Mouse (Mus musculus) embryonic facial prominence, embryonic 10.5 days (tissue): Measurements from ENCODE around the gene Ak1. TPM values are rescaled to one million over a fixed set of nuclear protein-coding genes. Genes with fewer than 3 reads are reported as not detected.

Experiments used
- DNase-seq: peaks from one replicate; pipeline ENCODE4 v3.0.0-alpha.2; 2017; ENCODE audit warnings: low spot score
- H3K27ac ChIP-seq: fragments of 300-500 bp; sonication (generic); replicated peaks from 2 replicates; pipeline ENCODE4 v1.5.1; 2016; ENCODE audit warnings: mild to moderate bottlenecking
- H3K27me3 ChIP-seq: fragments of 300-500 bp; sonication (generic); replicated peaks from 2 replicates; pipeline ENCODE4 v1.6.1; 2016; ENCODE audit warnings: low read depth, mild to moderate bottlenecking; ENCODE audit not compliant: poor library complexity, severe bottlenecking
- H3K36me3 ChIP-seq: fragments of 300-500 bp; sonication (generic); replicated peaks from 2 replicates; pipeline ENCODE4 v1.6.1; 2016; ENCODE audit warnings: mild to moderate bottlenecking, moderate library complexity
- H3K4me1 ChIP-seq: fragments of 300-500 bp; sonication (generic); 2 replicates; pipeline ENCODE4 v1.6.1; 2016
- H3K4me3 ChIP-seq: fragments of 300-500 bp; sonication (generic); 2 replicates; pipeline ENCODE4 v1.5.1; 2016; ENCODE audit warnings: mild to moderate bottlenecking, moderate library complexity
- H3K9me3 ChIP-seq: fragments of 300-500 bp; sonication (generic); 2 replicates; pipeline ENCODE4 v1.6.1; 2016; ENCODE audit warnings: mild to moderate bottlenecking
- WGBS: fragments of 180-500 bp; shearing (Covaris S2); methylation state at CpG from one replicate; pipeline ENCODE4 v1.1.7; 2016; 5-methylcytosine and 5-hydroxymethylcytosine counted together
- polyA plus RNA-seq: library from polyadenylated mRNA; unstranded; fragments of >200 nt; fragmentation: Nextera tagmentation; extraction: Ambion mirVana; gene quantifications from 2 replicates; pipeline ENCODE4 v1.2.1, GENCODE M21; 2016

Gene Ak1
- polyA plus RNA-seq, 1 experiment from 2014 or later, result 20.5 TPM

DNA sequence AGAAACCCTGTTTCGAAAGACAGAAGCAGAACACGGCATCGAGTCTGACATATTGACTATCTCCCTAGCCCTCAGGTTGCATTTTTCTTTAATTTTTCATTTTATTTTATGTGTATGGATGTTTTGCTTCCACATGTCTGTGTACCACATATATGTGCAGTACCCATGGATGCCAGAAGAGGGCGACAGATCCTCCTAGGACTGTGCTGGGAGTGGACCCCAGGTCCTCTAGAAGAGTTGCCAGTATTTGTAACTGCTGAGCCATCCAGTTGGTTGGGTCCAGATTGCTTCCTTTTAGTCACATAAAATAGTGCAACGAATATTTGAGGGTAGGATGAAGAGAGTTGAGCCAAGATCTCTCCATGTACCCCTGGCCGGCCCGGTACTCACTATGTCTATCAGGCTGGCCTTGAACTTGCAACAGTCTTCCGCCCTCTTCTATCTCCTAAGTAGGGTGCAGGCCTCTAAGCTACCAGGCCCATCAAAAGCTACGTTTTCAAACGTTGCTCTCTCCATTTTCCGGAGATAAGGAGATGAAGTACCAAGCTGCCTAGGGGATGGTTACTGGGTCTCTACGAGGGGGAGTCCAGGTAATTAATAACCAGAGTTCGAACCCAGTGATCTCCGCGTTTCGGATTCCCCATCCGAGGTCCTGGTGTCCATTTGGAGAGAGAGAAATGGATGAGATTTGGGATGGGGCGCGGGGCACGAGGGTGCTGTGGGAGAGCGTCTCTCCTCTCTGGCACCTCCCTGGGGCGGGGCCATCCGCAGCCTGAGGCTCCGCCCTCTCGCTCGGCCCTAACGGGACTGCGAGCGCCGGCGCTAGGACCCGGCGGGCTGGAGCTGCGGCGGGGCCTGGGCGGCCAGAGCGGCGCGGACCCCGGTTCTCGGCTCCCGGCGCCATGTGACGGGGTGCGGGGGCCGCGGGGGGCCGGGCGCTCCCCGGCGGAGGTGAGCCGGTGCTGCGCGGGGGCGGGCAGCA lies 15.1 kb upstream of the Ak1 start:
- WGBS, result 11% methylated on average over 55 of the region's 55 CpGs
- H3K4me1 ChIP-seq, result peaks cover 65% of the 10 kb centered on the region
- no peaks in the 10 kb centered on the region for H3K36me3 ChIP-seq
- H3K4me3 ChIP-seq, result peak overlapping the region; percentile 81
- 0 out of 2 replicates have a peak, but pooled peaks cover 6% of the 10 kb centered on the region for H3K27me3 ChIP-seq
- peak overlapping the region; percentile 91 for H3K27ac ChIP-seq
- H3K9me3 ChIP-seq, result no peaks in the 10 kb centered on the region
- DNase-seq, result peak; percentile 90

DNA sequence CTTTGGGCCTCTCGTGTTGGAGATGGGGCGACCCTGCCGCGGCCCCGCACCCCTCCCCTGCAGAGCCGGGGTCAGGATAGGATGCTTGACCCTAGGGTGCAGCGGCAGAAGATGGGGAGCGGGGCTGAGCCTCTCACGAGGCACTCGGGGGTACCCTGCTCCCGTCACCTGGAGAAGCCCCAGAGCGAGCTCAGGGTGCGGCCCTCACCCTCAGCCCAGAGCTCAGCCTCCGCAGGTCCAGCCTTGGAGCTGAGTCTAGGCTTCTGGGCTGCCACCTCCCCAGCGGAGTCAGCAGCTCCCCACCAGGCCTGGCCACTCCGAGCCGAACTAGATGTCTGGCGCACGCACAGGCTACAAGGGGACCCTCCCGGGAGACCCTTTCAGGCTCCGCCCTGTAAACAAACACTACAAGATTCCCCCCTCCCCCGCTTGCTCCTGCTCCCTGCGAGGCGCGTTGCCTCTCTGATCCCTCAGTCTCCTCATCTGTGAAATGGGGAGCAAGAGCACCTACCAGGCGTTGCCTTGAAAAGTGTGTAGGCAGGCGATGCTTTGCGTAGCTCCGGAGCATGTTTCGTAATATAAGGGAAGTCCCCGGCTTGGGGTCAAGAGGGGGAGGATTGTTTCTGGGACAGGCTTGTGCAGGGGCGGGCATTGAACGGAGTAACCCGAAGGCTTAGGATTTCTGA lies 14.2 kb upstream of the Ak1 start:
- peak overlapping the region; percentile 91 for H3K27ac ChIP-seq
- H3K27me3 ChIP-seq, result 0 out of 2 replicates have a peak, but pooled peaks cover 6% of the 10 kb centered on the region
- H3K4me1 ChIP-seq, result peaks cover 58% of the 10 kb centered on the region

DNA sequence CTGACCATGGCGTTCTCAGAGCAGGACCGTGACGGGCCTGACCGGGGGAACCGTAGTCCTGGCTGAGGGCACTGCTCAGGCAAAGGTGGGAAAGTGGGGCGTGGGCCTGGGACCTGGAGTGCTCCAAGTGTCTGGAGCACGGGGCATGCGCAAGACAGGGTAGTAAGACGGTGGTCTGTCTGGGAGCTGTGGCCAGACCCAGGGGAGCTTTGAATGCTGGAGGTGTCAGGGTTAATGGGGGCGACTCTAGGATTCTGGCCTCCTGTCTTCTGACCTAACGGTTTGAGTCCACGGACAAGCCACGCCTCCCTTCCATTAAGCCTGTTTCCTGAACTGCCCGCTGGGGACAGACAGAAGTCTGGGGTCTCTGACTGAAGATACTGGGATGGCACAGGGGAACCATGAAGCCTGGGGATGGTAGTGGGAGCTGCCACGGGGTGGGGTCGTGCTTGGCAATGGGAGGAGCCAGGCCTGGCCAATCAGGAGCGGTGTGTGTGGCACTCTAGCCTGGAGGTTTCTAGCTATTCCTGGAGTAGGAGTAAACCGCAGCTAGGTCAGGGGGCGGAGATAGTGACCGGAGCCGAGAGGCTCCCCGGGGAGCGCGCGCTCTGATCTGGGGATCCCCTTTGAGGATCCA lies 13.3 kb upstream of the Ak1 start:
- Histone ChIP-seq H3K9me3 (peaks cover 2% of the 10 kb centered on the region; the same call in 1 of the 2 replicates), H3K4me3 (peak overlapping the region; percentile 81), H3K4me1 (peaks cover 55% of the 10 kb centered on the region), H3K27me3 (0 out of 2 replicates have a peak, but pooled peaks cover 6% of the 10 kb centered on the region), H3K36me3 (peaks cover 17% of the 10 kb centered on the region), H3K27ac (peak overlapping the region; percentile 74)
- peak; percentile 81 for DNase-seq
- WGBS, result 5% methylated on average over 25 of the region's 25 CpGs

More for the DNA sequence above, 14.2 kb upstream of the Ak1 start:
- WGBS, result 6% methylated on average over 34 of the region's 34 CpGs
- peak; percentile 79 for DNase-seq
- Histone ChIP-seq H3K9me3 (peaks cover 2% of the 10 kb centered on the region; the same call in 1 of the 2 replicates), H3K36me3 (peaks cover 8% of the 10 kb centered on the region), H3K4me3 (peak overlapping the region; percentile 81)

- H3K9me3 ChIP-seq, result peaks cover 2% of the 10 kb centered on the region; the same call in 1 of the 2 replicates
- 35% methylated on average over 18 of the region's 18 CpGs for WGBS
- 0 out of 2 replicates have a peak, but pooled peaks cover 6% of the 10 kb centered on the region for H3K27me3 ChIP-seq
- peaks cover 55% of the 10 kb centered on the region for H3K4me1 ChIP-seq
- DNase-seq, result no peak
- H3K4me3 ChIP-seq, result peak overlapping the region; percentile 81
- H3K36me3 ChIP-seq, result peaks cover 22% of the 10 kb centered on the region
- peak overlapping the region; percentile 74 for H3K27ac ChIP-seq
These were observed 12.7 kb upstream of the Ak1 start for GRCm38 (mm10) chr2:32608778-32609435.

- WGBS, result 18% methylated on average over 23 of the region's 23 CpGs
- H3K4me1 ChIP-seq, result peaks cover 54% of the 10 kb centered on the region
- H3K36me3 ChIP-seq, result peaks cover 37% of the 10 kb centered on the region
These were observed 10.8 kb upstream of the Ak1 start for GRCm38 (mm10) chr2:32610610-32611229.

DNA sequence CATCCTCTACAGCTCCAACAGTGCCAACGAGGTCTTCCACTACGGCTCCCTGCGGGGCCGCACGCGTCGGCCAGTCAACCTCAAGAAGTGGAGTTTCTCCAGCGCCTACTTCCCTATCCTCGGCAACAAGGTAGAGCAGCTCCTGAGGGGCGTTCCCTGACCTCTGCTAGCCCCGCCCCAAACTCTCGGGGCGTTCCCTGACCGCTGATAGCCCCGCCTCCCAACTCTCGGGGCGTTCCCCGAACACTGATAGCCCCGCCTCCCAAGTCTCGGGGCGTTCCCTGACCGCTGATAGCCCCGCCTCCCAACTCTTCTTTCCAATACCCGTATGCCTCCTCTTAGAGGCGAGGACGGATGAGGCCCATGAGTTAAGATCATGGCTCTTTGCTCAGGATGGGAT lies 9.3 kb upstream of the Ak1 start:
- WGBS, result 70% methylated on average over 26 of the region's 26 CpGs
- no peak for DNase-seq
- Histone ChIP-seq H3K36me3 (peaks cover 51% of the 10 kb centered on the region), H3K9me3 (peaks cover 2% of the 10 kb centered on the region; the same call in 1 of the 2 replicates), H3K4me1 (peaks cover 42% of the 10 kb centered on the region), H3K27me3 (0 out of 2 replicates have a peak, but pooled peaks cover 6% of the 10 kb centered on the region), H3K4me3 (no peak overlapping the region), H3K27ac (no peak overlapping the region)

More at GRCm38 (mm10) chr2:32610610-32611229, 10.8 kb upstream of the Ak1 start:
- Histone ChIP-seq H3K4me3 (peak overlapping the region; percentile 50), H3K9me3 (peaks cover 2% of the 10 kb centered on the region; the same call in 1 of the 2 replicates), H3K27me3 (0 out of 2 replicates have a peak, but pooled peaks cover 6% of the 10 kb centered on the region), H3K27ac (0 out of 2 replicates have a peak overlapping the region, but pooled peaks have one; percentile 32)
- peak; percentile 61 for DNase-seq

DNA sequence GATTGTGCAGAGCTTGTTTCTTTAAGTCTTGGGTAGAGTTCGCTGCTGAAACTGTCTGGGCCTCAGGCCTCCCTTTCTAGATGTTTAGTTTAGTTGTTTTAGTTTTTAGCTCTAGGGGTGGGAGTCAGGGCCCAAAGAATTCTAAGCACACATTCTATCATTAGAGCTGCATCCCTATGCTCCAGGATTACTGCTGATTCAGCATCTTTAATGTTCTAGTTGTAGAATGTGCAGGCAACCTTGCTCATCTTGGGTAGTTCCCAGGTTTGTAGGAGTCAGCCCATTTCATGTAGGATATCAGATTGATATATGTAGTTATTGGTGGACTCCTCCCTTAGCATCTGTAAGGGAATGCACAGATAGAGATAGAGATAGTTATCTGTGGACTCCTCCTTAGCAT lies 4.4 kb upstream of the Ak1 start:
- Histone ChIP-seq H3K36me3 (peaks cover 67% of the 10 kb centered on the region), H3K4me1 (peaks cover 40% of the 10 kb centered on the region), H3K27ac (no peak overlapping the region), H3K4me3 (no peak overlapping the region), H3K27me3 (no peaks in the 10 kb centered on the region), H3K9me3 (peaks cover 7% of the 10 kb centered on the region; the same call in 1 of the 2 replicates)
- DNase-seq, result no peak
- 100% methylated on average over 1 of the region's 1 CpGs for WGBS

GRCm38 (mm10) chr2:32617601-32618000 lies 4.0 kb upstream of the Ak1 start:
- H3K36me3 ChIP-seq, result peaks cover 62% of the 10 kb centered on the region
- no peaks in the 10 kb centered on the region for H3K27me3 ChIP-seq
- no peak overlapping the region for H3K4me3 ChIP-seq
- H3K4me1 ChIP-seq, result peaks cover 42% of the 10 kb centered on the region
- 94% methylated on average over 4 of the region's 4 CpGs for WGBS
- H3K9me3 ChIP-seq, result peaks cover 4% of the 10 kb centered on the region; the same call in 1 of the 2 replicates
- H3K27ac ChIP-seq, result no peak overlapping the region
- no peak for DNase-seq

- WGBS, result 75% methylated on average over 9 of the region's 9 CpGs
- Histone ChIP-seq H3K4me3 (no peak overlapping the region), H3K9me3 (peaks cover 4% of the 10 kb centered on the region; the same call in 1 of the 2 replicates), H3K4me1 (peaks cover 44% of the 10 kb centered on the region), H3K27me3 (no peaks in the 10 kb centered on the region), H3K36me3 (peaks cover 58% of the 10 kb centered on the region), H3K27ac (0 out of 2 replicates have a peak overlapping the region, but pooled peaks have one; percentile 5)
- no peak for DNase-seq
These were observed 3.5 kb upstream of the Ak1 start for GRCm38 (mm10) chr2:32618051-32618450.

- peaks cover 4% of the 10 kb centered on the region; the same call in 1 of the 2 replicates for H3K9me3 ChIP-seq
- peak overlapping the region; percentile 87 for H3K27ac ChIP-seq
- peak; percentile 76 for DNase-seq
- H3K36me3 ChIP-seq, result peaks cover 33% of the 10 kb centered on the region
- peaks cover 66% of the 10 kb centered on the region for H3K4me1 ChIP-seq
- peak overlapping the region; percentile 30 for H3K4me3 ChIP-seq
- 20% methylated on average over 4 of the region's 4 CpGs for WGBS
- H3K27me3 ChIP-seq, result no peaks in the 10 kb centered on the region
These were observed 659 bp upstream of the Ak1 start for GRCm38 (mm10) chr2:32620682-32621516.
